Mouse (Mus musculus) midbrain, embryonic 16.5 days (tissue): ENCODE measurements around the gene Jaml. TPM values are rescaled to one million over a fixed set of nuclear protein-coding genes. Genes with fewer than 3 reads are reported as not detected.
A peak's percentile ranks its signal among the peaks of the same experiment; 100 is the strongest.

Source experiments
- ATAC-seq: fragments of 200-750 bp; cut with Nextera tagmentation; 2 replicates; pipeline ENCODE4 v1.8.0; 2017; ENCODE audit warnings: moderate TSS enrichment
- H3K27ac ChIP-seq: fragments of 300-500 bp; sonication (generic); 2 replicates; pipeline ENCODE4 v1.5.1; 2014; ENCODE audit warnings: mild to moderate bottlenecking, low read length, mixed read lengths
- H3K27me3 ChIP-seq: fragments of 300-500 bp; sonication (generic); 2 replicates; pipeline ENCODE4 v1.6.1; 2014; ENCODE audit warnings: low read depth, low read length, mixed read lengths; ENCODE audit not compliant: control insufficient read depth, insufficient read depth
- H3K36me3 ChIP-seq: fragments of 300-500 bp; sonication (generic); 2 replicates; pipeline ENCODE4 v1.6.1; 2014; ENCODE audit warnings: mild to moderate bottlenecking, low read length, moderate library complexity, mixed read lengths; ENCODE audit not compliant: control insufficient read depth, insufficient read depth
- H3K4me1 ChIP-seq: fragments of 300-500 bp; sonication (generic); 2 replicates; pipeline ENCODE4 v1.6.1; 2014; ENCODE audit warnings: mild to moderate bottlenecking, low read length, mixed read lengths; ENCODE audit not compliant: control insufficient read depth, insufficient read depth
- H3K4me2 ChIP-seq: fragments of 300-500 bp; sonication (generic); 2 replicates; pipeline ENCODE4 v1.6.1; 2014; ENCODE audit warnings: mild to moderate bottlenecking, low read length, mixed read lengths
- H3K4me3 ChIP-seq: fragments of 300-500 bp; sonication (generic); 2 replicates; pipeline ENCODE4 v1.5.1; 2014; ENCODE audit warnings: low read depth, mild to moderate bottlenecking, low read length, moderate library complexity, mixed read lengths
- H3K9ac ChIP-seq: fragments of 300-500 bp; sonication (generic); 2 replicates; pipeline ENCODE4 v1.6.1; 2014; ENCODE audit warnings: low read depth, low read length, mixed read lengths
- H3K9me3 ChIP-seq: fragments of 300-500 bp; sonication (generic); replicated peaks from 2 replicates; pipeline ENCODE4 v1.6.1; 2014; ENCODE audit warnings: mild to moderate bottlenecking, low read length, mixed read lengths; ENCODE audit not compliant: control insufficient read depth, poor library complexity, severe bottlenecking
- WGBS: fragments of 180-500 bp; shearing (Covaris S2); extraction: QIAGEN DNeasy Blood & Tissue Kit; methylation state at CpG from one replicate; pipeline ENCODE4 v1.1.7; 2014; 5-methylcytosine and 5-hydroxymethylcytosine counted together
- polyA plus RNA-seq: library from polyadenylated mRNA; unstranded; fragments of >200 nt; fragmentation: Nextera tagmentation; extraction: Ambion mirVana; gene quantifications from 2 replicates; pipeline ENCODE4 v1.2.1, GENCODE M21; 2015

Jaml gene
- polyA plus RNA-seq, 1 experiment from 2014 or later: 0.29 TPM

DNA sequence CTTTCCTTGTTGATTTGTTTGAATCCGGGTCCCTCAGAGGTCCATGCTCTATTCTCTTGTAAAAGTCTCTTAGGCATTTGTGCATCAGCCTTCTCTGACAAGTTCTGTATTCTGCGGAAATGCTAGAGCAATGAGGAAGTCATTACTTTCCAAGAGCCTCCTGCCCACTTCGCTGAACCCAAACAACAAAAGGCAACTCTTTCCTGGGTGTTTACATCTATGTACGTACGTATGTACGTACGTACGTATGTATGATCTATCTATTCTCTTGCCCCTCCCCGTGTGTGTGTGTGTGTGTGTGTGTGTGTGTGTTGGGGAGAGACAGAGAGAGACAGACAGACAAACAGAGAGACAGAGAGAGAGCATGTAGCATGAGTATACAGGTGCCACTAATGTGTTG, 37.8 kb downstream of the Jaml start:
- Histone ChIP-seq H3K27ac (no peak overlapping the region), H3K4me2 (no peak overlapping the region)
- 75% methylated on average over 9 of the region's 9 CpGs for WGBS

DNA sequence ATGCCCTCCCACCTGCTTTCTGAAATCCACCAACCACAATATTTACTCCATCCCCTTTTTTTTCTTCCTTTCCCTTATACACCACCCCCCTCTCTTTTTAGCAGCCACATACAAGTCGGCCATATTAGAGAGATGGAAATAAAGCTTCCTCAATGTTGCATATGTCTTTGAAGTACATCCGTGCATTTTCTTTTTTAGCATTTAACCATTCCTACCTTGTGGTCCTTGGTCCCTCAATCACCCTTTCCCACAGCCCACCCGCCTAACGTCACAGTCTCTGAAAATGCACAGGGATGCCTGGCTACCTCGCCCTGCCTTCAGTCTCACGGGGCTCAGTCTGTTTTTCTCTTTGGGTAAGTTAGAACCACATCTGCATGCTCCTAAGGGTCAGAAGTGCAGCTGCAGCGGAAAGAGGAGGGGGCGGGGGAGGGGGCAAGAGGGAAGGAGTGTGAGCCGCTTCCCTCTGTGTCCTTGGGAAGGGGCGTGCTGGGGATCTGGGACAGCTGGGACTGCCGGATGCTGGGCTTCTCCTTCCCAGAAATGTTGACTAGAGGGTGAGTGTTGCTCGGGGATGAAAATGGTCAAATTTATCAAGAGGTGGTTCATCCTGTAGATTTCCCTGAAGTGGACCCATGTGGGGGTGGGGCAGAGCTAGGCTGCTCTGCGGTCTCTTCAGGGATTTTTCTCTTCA, 38.9 kb downstream of the Jaml start, which contains the start of gene Scn2b:
Gene Scn2b (plus strand): TSS at position 42 of the 691 bp plus-strand sequence.
- H3K9ac ChIP-seq: peak within 1 kb of the TSS; percentile 97
- H3K27me3 ChIP-seq: no peaks in the 10 kb centered on the region
- no peaks in the 10 kb centered on the region for H3K9me3 ChIP-seq
- ATAC-seq: peak; percentile 64; the same call in 1 of the 2 replicates
- H3K4me2 ChIP-seq: peak within 1 kb of the TSS; percentile 80
- H3K4me3 ChIP-seq: peak within 1 kb of the TSS; percentile 80
- H3K4me1 ChIP-seq: peaks cover 32% of the 10 kb centered on the region
- WGBS: under 1% methylated on average over 11 of the region's 13 CpGs
- no peaks in the 10 kb centered on the region for H3K36me3 ChIP-seq
- peak within 1 kb of the TSS; percentile 96 for H3K27ac ChIP-seq

More for the DNA sequence above, 37.8 kb downstream of the Jaml start:
- Histone ChIP-seq H3K36me3 (no peaks in the 10 kb centered on the region), H3K4me3 (no peak overlapping the region), H3K9me3 (no peaks in the 10 kb centered on the region), H3K4me1 (peaks cover 26% of the 10 kb centered on the region), H3K27me3 (no peaks in the 10 kb centered on the region), H3K9ac (no peak overlapping the region)
- no peak for ATAC-seq

DNA sequence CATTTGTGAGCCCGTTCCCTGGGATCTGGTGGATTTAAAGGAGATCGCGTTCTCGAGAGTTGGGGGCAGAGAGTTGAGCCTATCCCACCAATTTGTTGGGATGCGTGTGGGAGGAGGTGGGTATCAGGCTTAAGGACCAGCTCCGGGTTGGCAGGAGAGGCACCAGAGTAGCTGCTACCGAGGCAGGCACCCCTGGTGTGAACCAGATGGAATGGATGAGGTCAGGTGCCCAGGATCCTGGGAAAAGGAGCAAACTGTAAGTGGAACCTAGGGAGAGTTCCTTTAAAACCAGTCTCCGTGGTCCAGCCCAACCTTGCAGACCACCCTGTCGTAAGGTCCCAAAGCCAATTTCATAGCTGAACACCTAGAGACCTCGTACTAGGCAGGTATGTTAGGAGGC, 39.6 kb downstream of the Jaml start:
- 23% methylated on average over 10 of the region's 10 CpGs for WGBS
- Histone ChIP-seq H3K4me3 (peak overlapping the region; percentile 80), H3K9ac (peak overlapping the region; percentile 97), H3K27me3 (no peaks in the 10 kb centered on the region), H3K4me2 (peak overlapping the region; percentile 80), H3K9me3 (no peaks in the 10 kb centered on the region), H3K36me3 (no peaks in the 10 kb centered on the region), H3K27ac (peak overlapping the region; percentile 96), H3K4me1 (peaks cover 32% of the 10 kb centered on the region)
- ATAC-seq: no peak

DNA sequence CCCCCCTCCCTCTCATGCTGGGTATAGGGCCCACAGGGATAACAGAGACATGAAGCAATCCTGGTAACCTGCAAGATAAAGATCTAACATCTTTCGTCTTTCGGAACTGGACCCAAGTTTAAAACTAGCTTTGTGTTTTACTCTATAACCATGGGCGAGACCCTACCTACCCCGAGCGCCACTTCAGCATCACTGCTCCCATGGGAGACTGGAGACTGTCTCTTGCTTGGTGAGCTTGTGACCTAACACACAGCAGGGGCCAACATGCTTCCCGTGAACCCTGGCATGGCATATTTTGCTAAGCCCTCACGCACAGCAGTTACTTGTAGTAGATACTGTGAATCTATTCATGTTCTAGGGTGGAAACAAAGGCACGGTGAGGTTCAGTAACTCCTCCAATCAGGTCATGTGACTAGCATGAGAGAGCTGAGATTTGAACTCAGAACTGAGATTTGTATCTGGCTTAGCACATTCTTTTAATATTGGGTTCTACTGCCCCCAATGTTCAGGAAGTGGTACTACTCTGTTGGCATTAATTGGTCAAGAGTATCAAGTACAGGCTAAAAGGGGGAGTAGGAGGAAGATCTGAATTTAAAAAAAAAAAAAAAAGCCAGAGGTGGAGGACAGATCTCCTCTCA, 40.5 kb downstream of the Jaml start:
- Histone ChIP-seq H3K36me3 (no peaks in the 10 kb centered on the region), H3K27ac (no peak overlapping the region), H3K4me1 (peaks cover 32% of the 10 kb centered on the region), H3K4me3 (peak overlapping the region; percentile 80), H3K4me2 (peak overlapping the region; percentile 80), H3K9ac (peak overlapping the region; percentile 97), H3K27me3 (no peaks in the 10 kb centered on the region), H3K9me3 (no peaks in the 10 kb centered on the region)
- 93% methylated on average over 8 of the region's 8 CpGs for WGBS
- no peak for ATAC-seq

DNA sequence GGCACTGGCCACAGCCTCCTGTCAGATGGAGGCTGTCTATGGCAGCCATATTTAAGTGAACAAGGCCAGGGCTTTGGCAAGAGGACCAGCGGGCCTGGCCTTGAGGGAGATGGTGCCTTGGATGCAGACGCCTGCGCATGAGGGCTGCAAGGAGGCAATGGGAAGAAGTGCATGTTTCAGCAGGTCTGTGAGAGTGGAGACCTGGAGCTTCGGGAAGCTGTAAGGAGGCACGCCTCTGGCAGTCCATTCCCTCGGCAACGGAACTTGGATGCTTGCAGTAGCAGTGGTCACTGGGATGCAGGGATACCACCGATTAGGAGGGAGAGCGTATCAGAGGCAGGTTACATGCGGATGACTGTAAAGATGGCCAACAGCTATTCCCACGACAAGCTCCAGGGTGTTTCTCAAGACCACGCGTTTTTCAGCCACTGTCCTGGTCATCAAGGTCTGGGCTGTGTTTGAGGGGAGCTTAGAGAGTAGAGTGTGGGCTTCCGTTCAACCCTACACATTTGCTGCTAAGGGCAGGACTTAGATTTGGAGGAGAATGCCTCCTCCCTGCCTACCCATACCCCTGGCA, 41.1 kb downstream of the Jaml start:
- no peaks in the 10 kb centered on the region for H3K9me3 ChIP-seq
- no peaks in the 10 kb centered on the region for H3K36me3 ChIP-seq
- no peaks in the 10 kb centered on the region for H3K27me3 ChIP-seq
- H3K4me3 ChIP-seq: no peak overlapping the region
- peak overlapping the region; percentile 24; the same call in 1 of the 2 replicates for H3K4me2 ChIP-seq
- H3K4me1 ChIP-seq: peaks cover 32% of the 10 kb centered on the region
- 84% methylated on average over 14 of the region's 14 CpGs for WGBS
- no peak overlapping the region; the same call in 1 of the 2 replicates for H3K9ac ChIP-seq
- ATAC-seq: no peak
- no peak overlapping the region for H3K27ac ChIP-seq

DNA sequence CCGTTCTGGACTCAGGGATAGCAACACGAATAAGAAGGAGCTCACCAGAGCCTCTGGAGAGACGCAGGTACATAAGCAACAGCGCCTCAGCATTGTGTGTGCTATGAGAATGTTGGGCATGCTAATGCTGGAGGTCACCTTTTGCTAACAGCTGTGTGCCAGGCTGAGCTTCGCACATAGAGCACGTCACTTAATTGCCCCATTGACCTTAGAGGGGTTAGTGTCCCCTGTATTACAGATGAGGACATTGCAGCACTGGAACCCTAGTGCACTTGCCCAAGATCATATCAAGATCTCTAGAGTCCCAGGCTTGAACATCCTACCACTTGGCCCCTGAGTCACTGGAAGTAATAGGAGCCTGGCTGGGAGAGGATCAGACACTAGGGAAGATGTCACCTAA, 41.6 kb downstream of the Jaml start:
- H3K27me3 ChIP-seq: no peaks in the 10 kb centered on the region
- no peak overlapping the region; the same call in 1 of the 2 replicates for H3K4me2 ChIP-seq
- H3K9ac ChIP-seq: no peak overlapping the region
- H3K4me3 ChIP-seq: no peak overlapping the region
- 84% methylated on average over 6 of the region's 6 CpGs for WGBS
- peaks cover 32% of the 10 kb centered on the region for H3K4me1 ChIP-seq
- no peaks in the 10 kb centered on the region for H3K9me3 ChIP-seq
- no peak for ATAC-seq
- peaks cover 4% of the 10 kb centered on the region; the same call in 1 of the 2 replicates for H3K36me3 ChIP-seq
- no peak overlapping the region for H3K27ac ChIP-seq

DNA sequence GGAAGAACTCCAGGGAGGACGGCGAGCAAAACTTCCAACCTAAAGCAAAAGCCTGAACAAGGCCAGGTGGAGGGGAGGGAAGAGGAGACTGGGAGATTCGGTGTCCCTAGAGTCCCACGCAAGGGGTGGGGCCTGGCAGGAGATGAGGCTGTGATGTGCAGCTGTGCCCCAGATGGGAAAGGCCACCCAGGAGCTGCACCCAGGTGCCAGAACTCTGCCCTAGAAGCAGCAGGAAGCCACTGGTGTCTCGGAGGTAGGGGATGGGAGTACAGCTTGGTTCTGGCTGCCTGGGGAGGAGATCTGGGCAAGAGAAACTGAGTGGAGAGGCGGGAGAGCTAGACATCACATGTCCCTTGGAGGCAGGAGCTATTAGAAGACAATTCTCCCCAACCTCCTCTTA, 42.0 kb downstream of the Jaml start:
- no peak overlapping the region; the same call in 1 of the 2 replicates for H3K4me2 ChIP-seq
- H3K4me1 ChIP-seq: peaks cover 30% of the 10 kb centered on the region
- H3K27ac ChIP-seq: no peak overlapping the region
- H3K36me3 ChIP-seq: peaks cover 7% of the 10 kb centered on the region; the same call in 1 of the 2 replicates
- no peak overlapping the region for H3K4me3 ChIP-seq
- no peak overlapping the region for H3K9ac ChIP-seq
- WGBS: 61% methylated on average over 6 of the region's 6 CpGs
- ATAC-seq: no peak
- no peaks in the 10 kb centered on the region for H3K27me3 ChIP-seq
- H3K9me3 ChIP-seq: no peaks in the 10 kb centered on the region

DNA sequence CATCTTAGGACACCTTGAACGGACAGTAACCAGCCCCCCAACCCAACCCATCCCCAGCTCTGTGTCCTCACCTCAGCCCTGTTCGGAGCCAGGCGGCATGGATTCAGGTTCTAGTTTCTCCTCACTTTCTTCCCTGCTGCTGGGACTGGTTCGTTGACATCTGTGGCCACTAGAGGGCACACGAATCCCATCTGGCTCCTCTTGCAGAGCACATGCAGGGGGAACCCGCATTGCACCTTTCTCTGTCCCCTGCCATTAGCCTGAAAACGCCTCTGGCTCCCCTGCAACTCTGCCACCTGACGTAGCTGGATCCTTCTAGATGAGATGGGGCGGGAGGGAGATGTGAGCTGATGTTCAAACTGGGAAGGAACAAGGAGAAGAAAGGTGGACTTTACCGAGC, 42.8 kb downstream of the Jaml start:
- no peaks in the 10 kb centered on the region for H3K27me3 ChIP-seq
- H3K27ac ChIP-seq: no peak overlapping the region
- H3K9me3 ChIP-seq: no peaks in the 10 kb centered on the region
- H3K4me3 ChIP-seq: peak overlapping the region; percentile 26
- peaks cover 28% of the 10 kb centered on the region for H3K4me1 ChIP-seq
- peak overlapping the region; percentile 61 for H3K4me2 ChIP-seq
- peak; percentile 59; the same call in 1 of the 2 replicates for ATAC-seq
- H3K36me3 ChIP-seq: peaks cover 7% of the 10 kb centered on the region
- H3K9ac ChIP-seq: peak overlapping the region; percentile 43
- 2% methylated on average over 10 of the region's 10 CpGs for WGBS
